Mouse (Mus musculus) brain, embryonic 14.5 days (tissue): ENCODE measurements at regions not wholly inside any gene's neighbourhood (a gene's known extent, or its start where the extent isn't known, plus 50 kb on each side); places are given as distances from the start of the nearest gene placed in this dataset.

Experiments used
- DNase-seq: peaks from one replicate; pipeline ENCODE4 v3.0.0-alpha.2; 2011; ENCODE audit warnings: low read depth
- CTCF ChIP-seq: fragments of 200-500 bp; IDR thresholded peaks from 2 replicates; pipeline ENCODE4 v1.5.1; 2012; ENCODE audit warnings: inconsistent platforms, mild to moderate bottlenecking, moderate library complexity, borderline replicate concordance; ENCODE audit not compliant: insufficient read depth, insufficient read length; ENCODE audit errors: extremely low read depth
- POLR2A ChIP-seq: fragments of 200-500 bp; IDR thresholded peaks from 2 replicates; pipeline ENCODE4 v1.6.1; 2012; ENCODE audit warnings: mild to moderate bottlenecking, inconsistent platforms, borderline replicate concordance; ENCODE audit not compliant: poor library complexity, insufficient read depth, insufficient read length, severe bottlenecking; ENCODE audit errors: extremely low read depth

GRCm38 (mm10) chr5:111968701-111969100 lies 235.0 kb downstream of the Gm26897 start:
- DNase-seq: no peak

GRCm38 (mm10) chr5:111971193-111971592 lies 237.5 kb downstream of the Gm26897 start:
- no peak for TF ChIP-seq CTCF
- no peak for DNase-seq

More at GRCm38 (mm10) chr5:111968701-111969100, 235.0 kb downstream of the Gm26897 start:
- no peak for TF ChIP-seq CTCF
- no peak for TF ChIP-seq POLR2A

GRCm38 (mm10) chr5:111971952-111972351 lies 238.2 kb downstream of the Gm26897 start:
- TF ChIP-seq CTCF (no peak), POLR2A (no peak)
- peak; percentile 33 for DNase-seq

DNA sequence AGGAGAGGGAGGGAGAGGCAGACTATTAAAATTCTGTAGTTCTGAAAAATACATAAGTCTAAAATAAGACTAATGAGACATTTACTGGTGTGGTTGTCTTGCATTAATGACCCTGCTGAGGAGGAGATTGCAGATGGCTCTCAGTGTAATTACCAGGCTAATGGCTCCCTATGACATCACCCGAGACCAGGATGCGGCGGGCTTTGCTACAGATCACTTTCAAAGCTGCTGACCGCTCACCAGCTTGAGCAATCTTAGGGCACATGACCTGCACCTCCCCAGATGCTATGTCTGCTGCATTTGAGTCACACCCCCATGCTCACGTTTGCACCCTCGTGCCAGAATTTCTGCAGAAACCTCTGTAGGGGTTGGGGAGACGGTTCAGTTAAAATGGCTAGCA lies 242.0 kb downstream of the Gm26897 start:
- DNase-seq: peak; percentile 74

DNA sequence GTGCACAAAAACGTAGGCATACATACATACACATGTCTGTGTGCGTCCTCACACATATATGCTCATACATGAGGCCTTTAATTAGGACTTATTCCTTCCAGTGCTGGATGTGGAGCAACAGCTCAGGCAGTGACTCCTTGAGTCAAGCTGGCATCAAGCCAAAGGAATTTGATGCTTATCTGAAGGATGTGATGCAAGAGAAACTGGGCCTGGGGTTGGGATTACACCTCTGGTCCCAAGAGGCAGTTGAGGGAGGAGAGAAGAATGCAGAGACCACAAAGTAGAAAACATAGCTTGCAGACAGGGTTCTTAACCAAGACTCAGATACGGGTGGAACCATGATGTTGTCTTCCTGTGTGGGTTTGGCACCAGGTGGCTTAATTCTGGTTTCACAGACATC lies 245.9 kb downstream of the Gm26897 start:
- no peak for TF ChIP-seq POLR2A
- TF ChIP-seq CTCF: no peak
- peak; percentile 19 for DNase-seq

More for the DNA sequence above, 242.0 kb downstream of the Gm26897 start:
- TF ChIP-seq POLR2A: no peak
- TF ChIP-seq CTCF: no peak

DNA sequence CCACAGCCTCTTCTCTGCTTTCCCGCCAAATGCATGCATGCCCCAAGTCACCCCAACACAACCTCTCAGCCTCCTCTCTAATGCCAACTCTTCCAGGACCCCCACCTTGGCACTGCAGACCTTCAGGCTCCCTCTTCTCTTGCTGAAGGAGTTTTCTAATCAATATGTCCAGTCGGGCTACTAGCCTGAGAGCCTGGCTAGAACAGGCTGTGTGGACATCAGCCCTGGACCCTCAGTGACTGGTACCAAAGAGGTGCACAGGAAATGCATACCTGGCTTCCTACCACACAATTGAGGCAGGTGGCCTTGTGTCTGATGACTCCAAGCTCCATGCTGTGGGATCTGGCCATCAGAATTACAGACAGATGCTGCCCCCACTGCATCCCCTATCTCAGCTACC lies 248.4 kb downstream of the Gm26897 start:
- no peak for DNase-seq
- TF ChIP-seq POLR2A: no peak
- no peak for TF ChIP-seq CTCF

DNA sequence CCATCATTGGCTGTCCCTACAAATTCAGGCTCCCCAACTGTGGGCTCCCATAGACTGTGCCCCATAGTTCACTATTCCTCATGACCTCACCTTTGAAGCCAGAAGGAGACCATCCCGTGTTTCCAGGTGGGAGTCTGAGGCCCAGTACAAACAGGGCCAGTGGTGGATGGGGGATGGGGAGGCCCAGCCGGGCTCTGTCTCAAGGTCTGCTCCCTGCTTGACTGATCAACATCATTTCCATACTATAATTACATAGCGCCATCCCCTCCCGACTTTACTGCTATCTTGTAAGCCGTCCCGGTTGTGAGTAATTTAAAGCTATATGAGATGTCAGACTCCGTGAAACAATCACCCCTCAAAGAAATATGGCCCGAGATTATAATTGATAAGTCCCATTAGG lies 252.3 kb downstream of the Gm26897 start:
- no peak for TF ChIP-seq POLR2A
- no peak for TF ChIP-seq CTCF
- DNase-seq: no peak

DNA sequence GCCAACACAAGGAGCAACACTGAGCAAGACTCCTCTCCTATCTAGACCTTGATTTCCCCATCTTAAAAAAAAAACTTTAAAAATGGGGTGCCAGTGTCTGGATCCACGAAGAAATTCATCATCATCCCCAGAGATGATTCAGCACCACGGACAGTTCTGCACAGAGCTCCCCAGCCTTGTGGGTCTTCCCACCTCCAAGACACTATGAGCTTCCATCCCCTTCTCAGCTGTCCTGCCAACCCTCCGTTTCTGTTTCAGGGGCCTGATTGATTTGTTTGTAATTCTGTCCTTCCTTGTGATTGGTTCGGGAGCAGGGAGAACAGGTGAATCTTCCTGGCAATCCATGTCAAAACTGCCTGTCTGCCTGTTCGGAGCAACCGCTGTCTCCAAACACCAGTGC lies 253.3 kb downstream of the Gm26897 start:
- no peak for TF ChIP-seq POLR2A
- TF ChIP-seq CTCF: no peak

GRCm38 (mm10) chr5:111991805-111992204 lies 258.1 kb downstream of the Gm26897 start:
- TF ChIP-seq CTCF (no peak), POLR2A (no peak)
- DNase-seq: peak; percentile 51

More for the DNA sequence above, 253.3 kb downstream of the Gm26897 start:
- no peak for DNase-seq

GRCm38 (mm10) chr5:111993221-111993620 lies 259.1 kb downstream of the Cryba4 start:
- DNase-seq: no peak
- no peak for TF ChIP-seq POLR2A
- no peak for TF ChIP-seq CTCF

GRCm38 (mm10) chr5:111993930-111994329 lies 258.4 kb downstream of the Cryba4 start:
- TF ChIP-seq CTCF (no peak), POLR2A (no peak)
- DNase-seq: peak; percentile 51

DNA sequence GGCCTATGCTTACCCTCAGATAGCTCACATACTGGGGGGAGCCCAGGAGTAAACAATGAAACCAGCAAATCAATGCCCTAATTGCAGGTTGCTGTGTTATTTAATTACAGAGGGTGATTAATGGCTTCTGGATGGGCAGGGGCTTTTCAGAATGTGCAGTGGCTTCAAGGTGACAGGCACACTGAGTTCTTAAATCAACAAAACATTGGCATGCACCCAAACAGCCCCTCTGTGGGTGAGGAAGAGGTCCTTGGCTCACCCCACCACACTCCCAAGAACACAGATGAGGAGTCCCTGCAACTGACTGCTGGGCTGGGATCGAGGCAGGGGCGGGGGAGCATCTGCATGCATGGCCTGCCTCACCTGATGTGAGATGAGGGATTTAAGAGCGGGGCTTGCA lies 255.5 kb downstream of the Cryba4 start:
- peak; percentile 79 for DNase-seq
- TF ChIP-seq POLR2A: no peak
- no peak for TF ChIP-seq CTCF
